Mouse (Mus musculus) liver, embryonic 11.5 days (tissue): ENCODE measurements around the gene Pkn3. TPM values are rescaled to one million over a fixed set of nuclear protein-coding genes. Genes with fewer than 3 reads are reported as not detected.
A peak's percentile ranks its signal among the peaks of the same experiment; 100 is the strongest.
"Not testable (repeated sequence)": the region's sequence is repeated elsewhere in the genome, so short reads cannot be mapped to it uniquely, and the experiment has no call there.

Source experiments
- ATAC-seq: fragments of 200-750 bp; cut with Nextera tagmentation; replicated peaks from 2 replicates; pipeline ENCODE4 v1.8.0; 2017; ENCODE audit warnings: moderate number of reproducible peaks, mild to moderate bottlenecking, moderate TSS enrichment, moderate library complexity; ENCODE audit not compliant: low FRiP score
- DNase-seq: peaks from one replicate; pipeline ENCODE4 v3.0.0-alpha.2; 2017; ENCODE audit warnings: low spot score
- H3K27ac ChIP-seq: fragments of 300-500 bp; sonication (generic); 2 replicates; pipeline ENCODE4 v1.5.1; 2014; ENCODE audit warnings: mild to moderate bottlenecking, low read depth, low read length, control low read depth
- H3K27me3 ChIP-seq: fragments of 300-500 bp; sonication (generic); replicated peaks from 2 replicates; pipeline ENCODE4 v1.6.1; 2014; ENCODE audit warnings: low read length, mixed read lengths; ENCODE audit not compliant: control insufficient read depth, insufficient read depth
- H3K36me3 ChIP-seq: fragments of 300-500 bp; sonication (generic); 2 replicates; pipeline ENCODE4 v1.6.1; 2014; ENCODE audit warnings: mild to moderate bottlenecking, low read length, moderate library complexity, mixed read lengths; ENCODE audit not compliant: control insufficient read depth, insufficient read depth
- H3K4me1 ChIP-seq: fragments of 300-500 bp; sonication (generic); replicated peaks from 2 replicates; pipeline ENCODE4 v1.6.1; 2014; ENCODE audit warnings: low read length, mixed read lengths; ENCODE audit not compliant: control insufficient read depth, insufficient read depth
- H3K4me2 ChIP-seq: fragments of 300-500 bp; sonication (generic); 2 replicates; pipeline ENCODE4 v1.6.1; 2014; ENCODE audit warnings: mild to moderate bottlenecking, control low read depth, moderate library complexity
- H3K4me3 ChIP-seq: fragments of 300-500 bp; sonication (generic); 2 replicates; pipeline ENCODE4 v1.5.1; 2014; ENCODE audit warnings: low read depth, low read length, control low read depth
- H3K9ac ChIP-seq: fragments of 300-500 bp; sonication (generic); 2 replicates; pipeline ENCODE4 v1.6.1; 2014; ENCODE audit warnings: low read depth, low read length, control low read depth
- H3K9me3 ChIP-seq: fragments of 300-500 bp; sonication (generic); 2 replicates; pipeline ENCODE4 v1.6.1; 2016; ENCODE audit warnings: low read length, inconsistent platforms, mixed read lengths; ENCODE audit not compliant: control insufficient read depth
- WGBS: fragments of 180-500 bp; shearing (Covaris S2); extraction: QIAGEN DNeasy Blood & Tissue Kit; methylation state at CpG from one replicate; pipeline ENCODE4 v1.1.7; 2014; 5-methylcytosine and 5-hydroxymethylcytosine counted together
- polyA plus RNA-seq: library from polyadenylated mRNA; unstranded; fragments of >200 nt; fragmentation: Nextera tagmentation; extraction: Ambion mirVana; gene quantifications from 2 replicates; pipeline ENCODE4 v1.2.1, GENCODE M21; 2014

Pkn3 gene
- polyA plus RNA-seq, 1 experiment from 2014 or later: 10.2 TPM

- no peaks in the 10 kb centered on the region for H3K9me3 ChIP-seq
- no peak overlapping the region; the same call in 1 of the 2 replicates for H3K4me2 ChIP-seq
- DNase-seq (no peak), ATAC-seq (no peak)
- WGBS: 94% methylated on average over 6 of the region's 6 CpGs
- no peaks in the 10 kb centered on the region for H3K36me3 ChIP-seq
- H3K27ac ChIP-seq: no peak overlapping the region
- no peak overlapping the region; the same call in 1 of the 2 replicates for H3K4me3 ChIP-seq
- H3K27me3 ChIP-seq: no peaks in the 10 kb centered on the region
- H3K9ac ChIP-seq: no peak overlapping the region
- peaks cover 16% of the 10 kb centered on the region for H3K4me1 ChIP-seq
Observed at GRCm38 (mm10) chr2:30047127-30047526, 30.4 kb upstream of the Pkn3 start.

- peak overlapping the region; percentile 63 for H3K9ac ChIP-seq
- ATAC-seq (no peak), DNase-seq (no peak)
- 45% methylated on average over 11 of the region's 11 CpGs for WGBS
- H3K9me3 ChIP-seq: no peaks in the 10 kb centered on the region
- H3K27me3 ChIP-seq: no peaks in the 10 kb centered on the region
- peaks cover 10% of the 10 kb centered on the region; the same call in 1 of the 2 replicates for H3K4me1 ChIP-seq
- H3K36me3 ChIP-seq: no peaks in the 10 kb centered on the region
- H3K27ac ChIP-seq: peak overlapping the region; percentile 84
- peak overlapping the region; percentile 71 for H3K4me2 ChIP-seq
- peak overlapping the region; percentile 66 for H3K4me3 ChIP-seq
Observed at GRCm38 (mm10) chr2:30048101-30048501, 29.4 kb upstream of the Pkn3 start.

GRCm38 (mm10) chr2:30048699-30049388, 28.6 kb upstream of the Pkn3 start, which contains the start of gene Wdr34:
Gene Wdr34, minus strand, starts transcription at chr2:30048881.
- under 1% methylated on average over 54 of the region's 54 CpGs for WGBS
- Histone ChIP-seq H3K4me2 (peak within 1 kb of the TSS; percentile 71), H3K27me3 (no peaks in the 10 kb centered on the region), H3K4me3 (peak within 1 kb of the TSS; percentile 66), H3K9me3 (no peaks in the 10 kb centered on the region), H3K9ac (peak within 1 kb of the TSS; percentile 63), H3K27ac (peak within 1 kb of the TSS; percentile 84), H3K36me3 (no peaks in the 10 kb centered on the region), H3K4me1 (peaks cover 10% of the 10 kb centered on the region; the same call in 1 of the 2 replicates)
- DNase-seq (peak; percentile 99), ATAC-seq (peak; percentile 92)

- Histone ChIP-seq H3K4me1 (peaks cover 10% of the 10 kb centered on the region; the same call in 1 of the 2 replicates), H3K27ac (peak overlapping the region; percentile 84), H3K27me3 (no peaks in the 10 kb centered on the region), H3K4me2 (no peak overlapping the region), H3K9me3 (no peaks in the 10 kb centered on the region), H3K4me3 (no peak overlapping the region), H3K9ac (no peak overlapping the region), H3K36me3 (no peaks in the 10 kb centered on the region)
- DNase-seq (no peak), ATAC-seq (no peak)
- WGBS: 38% methylated on average over 3 of the region's 3 CpGs
Observed at GRCm38 (mm10) chr2:30049831-30050230, 27.7 kb upstream of the Pkn3 start.

GRCm38 (mm10) chr2:30051992-30052761, 25.3 kb upstream of the Pkn3 start:
- ATAC-seq (no peak), DNase-seq (no peak)
- H3K36me3 ChIP-seq: no peaks in the 10 kb centered on the region
- no peaks in the 10 kb centered on the region for H3K27me3 ChIP-seq
- H3K27ac ChIP-seq: no peak overlapping the region
- H3K4me3 ChIP-seq: no peak overlapping the region
- H3K9me3 ChIP-seq: no peaks in the 10 kb centered on the region
- no peak overlapping the region for H3K4me2 ChIP-seq
- 45% methylated on average over 6 of the region's 6 CpGs for WGBS
- H3K9ac ChIP-seq: no peak overlapping the region
- peaks cover 12% of the 10 kb centered on the region for H3K4me1 ChIP-seq

- H3K4me3 ChIP-seq, H3K27ac ChIP-seq, H3K27me3 ChIP-seq, H3K4me2 ChIP-seq, ATAC-seq, H3K4me1 ChIP-seq, H3K36me3 ChIP-seq, H3K9ac ChIP-seq, H3K9me3 ChIP-seq, DNase-seq: not testable (repeated sequence)
- 91% methylated on average over 3 of the region's 3 CpGs for WGBS
Observed at GRCm38 (mm10) chr2:30055310-30055709, 22.2 kb upstream of the Pkn3 start.

- H3K27ac ChIP-seq: no peak overlapping the region
- no peak overlapping the region for H3K4me3 ChIP-seq
- 80% methylated on average over 3 of the region's 3 CpGs for WGBS
- H3K4me1 ChIP-seq: peaks cover 15% of the 10 kb centered on the region
- no peaks in the 10 kb centered on the region for H3K27me3 ChIP-seq
- H3K4me2 ChIP-seq: no peak overlapping the region
- DNase-seq (no peak), ATAC-seq (no peak)
- no peaks in the 10 kb centered on the region for H3K9me3 ChIP-seq
- no peaks in the 10 kb centered on the region for H3K36me3 ChIP-seq
- H3K9ac ChIP-seq: no peak overlapping the region
Observed at GRCm38 (mm10) chr2:30056736-30057135, 20.7 kb upstream of the Pkn3 start.

- Histone ChIP-seq H3K27ac (no peak within 1 kb of the TSS), H3K9ac (no peak within 1 kb of the TSS), H3K27me3 (no peaks in the 10 kb centered on the region), H3K9me3 (no peaks in the 10 kb centered on the region), H3K4me1 (peaks cover 15% of the 10 kb centered on the region), H3K4me2 (no peak within 1 kb of the TSS), H3K36me3 (no peaks in the 10 kb centered on the region), H3K4me3 (no peak within 1 kb of the TSS)
- peak; percentile 62 for ATAC-seq
- no peak for DNase-seq
- WGBS: 43% methylated on average over 12 of the region's 12 CpGs
Observed at GRCm38 (mm10) chr2:30057223-30057904, 20.1 kb upstream of the Pkn3 start, which contains the start of gene Set. Gene Set, plus strand, starts transcription at chr2:30057378.
